Mouse (Mus musculus) common myeloid progenitor, adult 5-6 weeks (primary cell): ENCODE data around the gene Sh3bgrl. TPM values are rescaled to one million over a fixed set of nuclear protein-coding genes. Genes with fewer than 3 reads are reported as not detected.
"Not testable (repeated sequence)": the region's sequence is repeated elsewhere in the genome, so short reads cannot be mapped to it uniquely, and the experiment has no call there.

Experiments
- ATAC-seq: replicated peaks from 2 replicates; pipeline ENCODE4 v1.8.0; 2016; ENCODE audit warnings: low read depth, mild to moderate bottlenecking, moderate TSS enrichment, inconsistent platforms; ENCODE audit not compliant: poor library complexity, severe bottlenecking
- total RNA-seq: library from RNA; stranded (forward); fragments of 200-1000, 187-1606 nt; gene quantifications from 2 replicates; pipeline ENCODE4 v1.2.3, GENCODE M21; 2017

Gene Sh3bgrl
- total RNA-seq = 133 and 151 TPM in 2 replicates

- ATAC-seq = peak; percentile 100
Measured at GRCm38 (mm10) chrX:109095245-109096242, at the start of gene Sh3bgrl. Sh3bgrl (plus strand) TSS chrX:109095365.

- ATAC-seq = no peak
Measured at GRCm38 (mm10) chrX:109047773-109048172, 47.4 kb upstream of the Sh3bgrl start.

GRCm38 (mm10) chrX:109071719-109072118, 23.4 kb upstream of the Sh3bgrl start:
- no peak for ATAC-seq

GRCm38 (mm10) chrX:109075716-109076115, 19.4 kb upstream of the Sh3bgrl start:
- no peak for ATAC-seq

- ATAC-seq = peak; percentile 85
Measured at GRCm38 (mm10) chrX:109076355-109076754, 18.8 kb upstream of the Sh3bgrl start.

GRCm38 (mm10) chrX:109079354-109079753, 15.8 kb upstream of the Sh3bgrl start:
- not testable (repeated sequence) for ATAC-seq

GRCm38 (mm10) chrX:109087073-109087472, 8.1 kb upstream of the Sh3bgrl start:
- no peak for ATAC-seq

- peak; percentile 14 for ATAC-seq
Measured at GRCm38 (mm10) chrX:109094800-109095199, 365 bp upstream of the Sh3bgrl start.

- no peak for ATAC-seq
Measured at GRCm38 (mm10) chrX:109098511-109098910, 3.3 kb downstream of the Sh3bgrl start.

- ATAC-seq = no peak
Measured at GRCm38 (mm10) chrX:109100441-109100840, 5.3 kb downstream of the Sh3bgrl start.

GRCm38 (mm10) chrX:109108117-109108805, 13.1 kb downstream of the Sh3bgrl start:
- ATAC-seq = peak; percentile 90

- ATAC-seq = no peak
Measured at GRCm38 (mm10) chrX:109112885-109113284, 17.7 kb downstream of the Sh3bgrl start.

- ATAC-seq = 0 out of 2 replicates have a peak, but pooled peaks have one; percentile 15
Measured at GRCm38 (mm10) chrX:109113401-109114280, 18.5 kb downstream of the Sh3bgrl start.

GRCm38 (mm10) chrX:109119829-109120826, 25.0 kb downstream of the Sh3bgrl start:
- ATAC-seq = peak; percentile 86

- ATAC-seq = no peak
Measured at GRCm38 (mm10) chrX:109121161-109121560, 26.0 kb downstream of the Sh3bgrl start.

GRCm38 (mm10) chrX:109122670-109123069, 27.5 kb downstream of the Sh3bgrl start:
- no peak for ATAC-seq

GRCm38 (mm10) chrX:109123762-109124161, 28.6 kb downstream of the Sh3bgrl start:
- no peak for ATAC-seq

- peak; percentile 36; the same call in 1 of the 2 replicates for ATAC-seq
Measured at GRCm38 (mm10) chrX:109126847-109127246, 31.7 kb downstream of the Sh3bgrl start.
